Mouse (Mus musculus): ENCODE measurements at regions not wholly inside any gene's neighbourhood (a gene's known extent, or its start where the extent isn't known, plus 50 kb on each side); places are given as distances from the start of the nearest gene placed in this dataset.

DNA sequence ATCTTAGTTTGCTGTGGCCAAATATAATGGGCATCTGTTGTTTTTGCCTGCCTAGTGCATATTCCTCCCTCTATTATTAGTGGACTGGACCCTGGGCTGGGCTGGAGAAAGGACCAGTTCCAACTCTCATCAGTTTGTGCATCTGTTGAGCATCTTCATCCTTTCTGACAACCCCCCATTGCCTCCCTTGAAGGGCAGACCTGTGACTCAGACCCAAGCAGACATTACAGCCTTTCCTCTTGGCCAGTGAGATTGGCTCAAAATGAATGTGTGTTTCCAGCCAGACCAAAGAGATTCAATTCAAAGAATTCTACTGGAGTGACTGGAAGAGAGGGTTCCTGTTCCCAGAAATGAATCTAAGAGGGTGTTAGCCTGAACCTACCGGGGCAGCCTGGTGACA lies 433.2 kb upstream of the Gm765 start:
- TF ChIP-seq CTCF (IDR thresholded peaks at IDR 0.05; ENCODE audit: borderline replicate concordance, insufficient read depth, low read length), result no peak
- no peak for TF ChIP-seq POLR2A (IDR thresholded peaks at IDR 0.05; ENCODE audit: low read depth, low read length)

Measured in embryonic fibroblast, embryonic 13.5 days (primary cell).